Mouse (Mus musculus) right cerebral cortex, adult 2 months (tissue): ENCODE results near the gene 5430419D17Rik.

ENCODE experiments used
- DNase-seq, 2 experiments: peaks; one replicate each; pipeline ENCODE4 v3.0.0; 2021 to 2022; ENCODE audit warnings: low spot score in 2 of 2

The 5430419D17Rik gene

GRCm38 (mm10) chr7:131314493-131314892, 140.3 kb downstream of the 5430419D17Rik start:
- no peak for DNase-seq

- DNase-seq = no peak
Observed at GRCm38 (mm10) chr7:131317587-131317986, 143.4 kb downstream of the 5430419D17Rik start.

- DNase-seq = no peak
Observed at GRCm38 (mm10) chr7:131318340-131318739, 144.1 kb downstream of the 5430419D17Rik start.

GRCm38 (mm10) chr7:131322192-131322591, 148.0 kb downstream of the 5430419D17Rik start, which contains the start of gene Cuzd1:
TSS of gene Cuzd1 (minus strand) at chr7:131322292.
- no peak for DNase-seq

GRCm38 (mm10) chr7:131327054-131327453, 152.9 kb downstream of the 5430419D17Rik start:
- no peak for DNase-seq

GRCm38 (mm10) chr7:131329416-131329815, 155.2 kb downstream of the 5430419D17Rik start, which contains the start of gene Fam24b:
TSS of gene Fam24b (minus strand) at chr7:131329516.
- DNase-seq = no peak

GRCm38 (mm10) chr7:131331688-131332087, 157.5 kb downstream of the 5430419D17Rik start:
- no peak for DNase-seq

- DNase-seq = no peak
Observed at GRCm38 (mm10) chr7:131333564-131333963, 159.4 kb downstream of the 5430419D17Rik start, which contains the start of gene Fam24a. TSS of gene Fam24a (plus strand) at chr7:131333864.

- DNase-seq = no peak
Observed at GRCm38 (mm10) chr7:131337502-131338068, 163.4 kb downstream of the 5430419D17Rik start.

GRCm38 (mm10) chr7:131345856-131346541, 171.8 kb downstream of the 5430419D17Rik start:
- no peak for DNase-seq
